Mouse (Mus musculus) midbrain, embryonic 11.5 days (tissue): Measurements from ENCODE around the gene Cks1b. TPM values are rescaled to one million over a fixed set of nuclear protein-coding genes. Genes with fewer than 3 reads are reported as not detected.

Experiments
- ATAC-seq: fragments of 200-750 bp; cut with Nextera tagmentation; 2 replicates; pipeline ENCODE4 v1.8.0; 2017; ENCODE audit warnings: moderate TSS enrichment, moderate library complexity; ENCODE audit not compliant: low FRiP score
- DNase-seq: peaks from one replicate; pipeline ENCODE4 v3.0.0; 2015; ENCODE audit warnings: low spot score; ENCODE audit errors: missing footprints
- H3K27ac ChIP-seq: fragments of 300-500 bp; sonication (generic); 2 replicates; pipeline ENCODE4 v1.5.1; 2014; ENCODE audit warnings: low read depth, low read length
- H3K27me3 ChIP-seq: fragments of 300-500 bp; sonication (generic); 2 replicates; pipeline ENCODE4 v1.6.1; 2014; ENCODE audit warnings: mild to moderate bottlenecking, low read length, moderate library complexity, mixed read lengths; ENCODE audit not compliant: control insufficient read depth, insufficient read depth
- H3K36me3 ChIP-seq: fragments of 300-500 bp; sonication (generic); 2 replicates; pipeline ENCODE4 v1.6.1; 2014; ENCODE audit warnings: mild to moderate bottlenecking, low read length, moderate library complexity, mixed read lengths; ENCODE audit not compliant: control insufficient read depth, insufficient read depth
- H3K4me1 ChIP-seq: fragments of 300-500 bp; sonication (generic); 2 replicates; pipeline ENCODE4 v1.6.1; 2014; ENCODE audit warnings: low read length; ENCODE audit not compliant: control insufficient read depth, insufficient read depth
- H3K4me2 ChIP-seq: fragments of 300-500 bp; sonication (generic); 2 replicates; pipeline ENCODE4 v1.6.1; 2014; ENCODE audit warnings: mild to moderate bottlenecking, moderate library complexity
- H3K4me3 ChIP-seq: fragments of 300-500 bp; sonication (generic); 2 replicates; pipeline ENCODE4 v1.5.1; 2014; ENCODE audit warnings: low read depth, low read length
- H3K9ac ChIP-seq: fragments of 300-500 bp; sonication (generic); 2 replicates; pipeline ENCODE4 v1.6.1; 2014; ENCODE audit warnings: low read length
- H3K9me3 ChIP-seq: fragments of 300-500 bp; sonication (generic); 2 replicates; pipeline ENCODE4 v1.6.1; 2016; ENCODE audit warnings: low read length; ENCODE audit not compliant: control insufficient read depth
- WGBS: fragments of 180-500 bp; shearing (Covaris S2); extraction: QIAGEN DNeasy Blood & Tissue Kit; methylation state at CpG from one replicate; pipeline ENCODE4 v1.1.7; 2014; 5-methylcytosine and 5-hydroxymethylcytosine counted together
- polyA plus RNA-seq: library from polyadenylated mRNA; unstranded; fragments of >200 nt; fragmentation: Nextera tagmentation; extraction: Ambion mirVana; gene quantifications from 2 replicates; pipeline ENCODE4 v1.2.1, GENCODE M21; 2014

The Cks1b gene
- polyA plus RNA-seq, 1 experiment from 2014 or later, result 441 TPM

DNA sequence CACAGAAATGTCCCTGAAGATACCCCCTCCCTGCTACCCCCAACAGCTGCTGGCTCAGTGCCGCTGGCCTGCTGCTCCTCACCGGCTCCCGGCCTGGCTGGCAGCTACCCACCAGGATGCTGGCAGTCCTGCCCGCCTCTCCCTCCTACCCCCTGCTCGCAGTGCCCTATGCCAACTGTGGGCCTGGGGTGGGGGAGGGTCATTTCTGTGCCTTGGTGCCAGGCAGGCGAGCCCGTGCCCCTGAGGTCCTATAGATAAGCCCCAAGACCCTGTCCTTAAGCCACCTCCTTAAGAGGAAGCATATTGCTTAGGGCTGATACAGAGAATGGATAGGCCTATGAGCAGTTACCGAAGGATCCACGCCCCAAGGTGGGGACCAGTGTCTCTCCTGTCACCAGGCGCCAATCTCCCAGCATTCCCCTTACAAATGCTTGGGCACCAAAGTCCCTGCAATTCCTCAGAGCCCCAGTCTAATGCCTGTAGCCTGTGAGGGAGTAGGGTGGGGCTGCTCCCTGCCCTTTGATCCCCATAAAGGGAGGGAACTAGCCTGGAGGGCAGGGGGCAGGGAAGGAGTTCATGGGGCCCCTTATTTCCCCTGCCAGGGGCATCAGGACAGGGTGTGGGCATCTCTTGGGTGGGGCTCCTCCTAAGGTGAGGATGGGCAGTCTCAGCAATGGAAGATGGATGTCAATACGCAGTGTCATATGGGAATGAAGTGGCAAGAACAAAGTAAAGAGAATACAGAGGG, 29.9 kb downstream of the Cks1b start:
- Histone ChIP-seq H3K4me2 (no peak overlapping the region), H3K27me3 (peaks cover 11% of the 10 kb centered on the region), H3K4me3 (no peak overlapping the region), H3K27ac (no peak overlapping the region), H3K36me3 (no peaks in the 10 kb centered on the region), H3K9me3 (no peaks in the 10 kb centered on the region), H3K9ac (no peak overlapping the region), H3K4me1 (peaks cover 33% of the 10 kb centered on the region)
- DNase-seq, result no peak
- WGBS, result 77% methylated on average over 11 of the region's 11 CpGs
- no peak for ATAC-seq

DNA sequence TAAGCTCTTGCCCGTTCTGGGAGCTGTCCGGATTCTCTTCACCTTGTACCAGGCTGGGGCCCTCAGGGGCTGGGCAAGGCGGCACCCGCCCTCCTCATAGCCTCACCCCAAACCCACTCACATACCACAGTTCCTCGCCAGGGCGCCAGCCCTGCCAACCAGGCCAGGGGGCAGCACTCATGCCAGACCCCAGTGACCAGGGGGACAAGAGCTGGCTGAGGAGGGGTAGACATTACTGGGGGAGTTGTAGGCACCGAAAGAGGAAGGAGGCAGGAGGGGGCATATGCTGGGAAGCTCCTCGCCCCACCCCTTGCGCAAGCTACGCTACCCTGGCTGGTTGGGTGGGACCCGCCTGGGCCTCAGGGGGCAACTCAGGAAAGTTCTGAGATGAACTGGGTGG, 30.6 kb downstream of the Cks1b start:
- WGBS, result 71% methylated on average over 11 of the region's 11 CpGs
- ATAC-seq, result no peak
- Histone ChIP-seq H3K9me3 (no peaks in the 10 kb centered on the region), H3K4me1 (peaks cover 27% of the 10 kb centered on the region), H3K4me2 (no peak overlapping the region), H3K27ac (no peak overlapping the region), H3K4me3 (no peak overlapping the region), H3K36me3 (no peaks in the 10 kb centered on the region), H3K9ac (no peak overlapping the region), H3K27me3 (peaks cover 11% of the 10 kb centered on the region)
- no peak for DNase-seq

DNA sequence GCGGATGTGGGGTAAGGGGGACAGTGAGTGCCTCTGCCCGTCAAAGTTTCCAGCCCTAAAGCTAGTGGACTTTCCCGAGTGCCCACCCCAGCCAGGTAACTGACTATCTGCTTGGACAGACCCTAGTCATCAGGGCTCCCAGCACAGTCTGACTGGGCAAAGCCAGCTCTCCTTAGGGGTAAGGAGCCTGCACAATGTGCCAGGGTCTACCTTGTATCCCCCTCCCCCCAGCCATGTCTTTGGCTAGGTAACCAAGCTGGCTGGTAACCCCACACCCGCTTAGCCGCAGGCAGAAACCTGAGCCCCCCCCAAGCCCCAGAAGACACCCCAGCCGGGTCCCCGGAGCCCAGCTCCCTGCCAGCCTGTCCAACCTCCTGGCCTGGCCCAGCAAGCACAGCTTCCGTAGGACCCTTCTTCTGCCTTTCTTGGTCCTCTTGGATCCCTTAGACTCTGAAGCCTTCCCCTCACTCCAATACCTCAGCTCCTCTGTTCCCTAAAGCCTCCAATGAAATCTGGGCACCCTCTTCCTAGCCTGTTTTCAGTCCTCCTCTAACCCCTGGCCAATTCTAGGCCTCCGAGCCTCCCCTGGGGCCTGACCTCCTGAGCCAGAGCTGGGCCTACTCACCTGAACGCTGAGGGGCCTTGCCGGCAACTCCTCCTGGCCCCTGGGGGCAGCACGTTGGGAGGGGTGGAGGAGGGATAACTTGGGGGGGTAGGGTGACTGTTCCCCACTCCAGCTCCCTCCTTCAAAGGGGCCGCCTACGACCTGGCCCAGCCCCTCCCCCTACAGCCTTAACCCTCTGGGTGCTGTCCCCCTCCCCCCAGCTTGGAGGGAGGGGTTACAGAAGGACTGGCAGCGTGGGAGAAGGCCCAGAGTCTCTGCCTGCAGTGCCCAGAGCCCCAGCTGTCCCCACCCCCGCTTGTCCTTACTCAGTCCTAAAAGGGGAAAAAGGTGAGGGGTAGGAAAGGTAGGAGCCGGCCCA, 31.5 kb downstream of the Cks1b start:
- 53% methylated on average over 17 of the region's 17 CpGs for WGBS
- H3K9me3 ChIP-seq, result no peaks in the 10 kb centered on the region
- H3K27me3 ChIP-seq, result peaks cover 6% of the 10 kb centered on the region
- peaks cover 20% of the 10 kb centered on the region for H3K4me1 ChIP-seq
- no peak overlapping the region for H3K9ac ChIP-seq
- DNase-seq (no peak), ATAC-seq (no peak)
- H3K4me2 ChIP-seq, result no peak overlapping the region
- H3K27ac ChIP-seq, result no peak overlapping the region
- H3K4me3 ChIP-seq, result no peak overlapping the region
- no peaks in the 10 kb centered on the region for H3K36me3 ChIP-seq

DNA sequence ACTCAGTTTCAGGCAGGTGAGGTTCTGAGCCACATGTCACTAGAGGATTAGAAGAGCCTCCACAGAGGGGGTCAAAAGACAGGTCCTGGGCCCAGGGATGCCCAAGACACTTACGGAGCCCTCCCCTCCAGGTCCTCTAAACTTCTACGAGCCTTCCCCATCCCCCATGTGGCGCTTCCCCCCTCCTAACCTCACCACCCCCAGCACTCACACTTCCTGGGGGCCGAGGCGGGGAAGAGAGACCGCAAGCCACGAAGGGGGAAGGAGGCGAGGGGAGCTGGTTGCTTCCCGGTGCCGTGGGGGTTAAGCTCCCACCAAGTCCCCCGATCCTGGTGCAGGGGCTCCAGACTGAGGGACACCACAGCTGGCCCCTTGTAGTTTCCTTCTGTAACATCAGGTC, 32.7 kb downstream of the Cks1b start:
- no peaks in the 10 kb centered on the region for H3K36me3 ChIP-seq
- DNase-seq (no peak), ATAC-seq (no peak)
- H3K9ac ChIP-seq, result no peak overlapping the region
- H3K27me3 ChIP-seq, result no peaks in the 10 kb centered on the region; the same call in 1 of the 2 replicates
- H3K9me3 ChIP-seq, result no peaks in the 10 kb centered on the region
- no peak overlapping the region for H3K4me2 ChIP-seq
- no peak overlapping the region for H3K27ac ChIP-seq
- H3K4me3 ChIP-seq, result no peak overlapping the region
- 41% methylated on average over 11 of the region's 11 CpGs for WGBS
- peaks cover 10% of the 10 kb centered on the region for H3K4me1 ChIP-seq

DNA sequence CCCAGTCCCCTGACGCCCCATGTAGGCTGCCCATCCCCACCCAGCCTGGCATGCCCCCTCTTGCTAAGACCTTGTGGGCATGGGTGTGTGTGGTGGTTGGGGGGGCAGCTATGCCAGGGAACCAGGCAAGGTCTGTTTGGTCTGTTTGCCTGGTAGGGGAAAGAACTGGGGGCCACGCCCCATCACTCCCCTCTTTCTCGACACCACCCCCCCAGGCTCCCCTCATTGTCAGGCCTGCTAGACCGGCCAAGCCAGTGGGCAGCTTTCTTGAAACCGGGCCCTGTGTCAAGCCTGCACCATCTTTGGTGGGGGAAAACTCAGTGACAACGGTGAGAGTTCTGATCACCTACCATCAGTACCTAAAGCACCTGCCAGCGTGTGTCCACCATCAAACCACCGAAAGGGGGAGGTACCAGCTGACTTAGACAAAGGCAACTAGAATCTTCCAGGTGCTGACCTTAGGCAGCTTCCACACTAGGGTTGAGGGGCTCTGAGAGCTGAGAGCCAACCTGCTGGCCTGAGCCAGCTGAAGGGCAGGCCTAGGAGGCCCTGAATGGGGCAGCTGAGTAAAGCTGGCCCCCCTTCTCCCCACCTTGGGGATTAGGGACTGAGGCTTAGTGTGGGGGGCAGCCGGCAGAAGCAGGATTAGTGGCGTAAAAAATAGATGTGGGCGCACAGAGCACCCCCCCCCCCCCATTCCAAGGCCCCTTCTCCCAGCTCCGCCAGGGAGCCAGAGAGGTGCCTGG, 33.7 kb downstream of the Cks1b start:
- DNase-seq, result no peak

DNA sequence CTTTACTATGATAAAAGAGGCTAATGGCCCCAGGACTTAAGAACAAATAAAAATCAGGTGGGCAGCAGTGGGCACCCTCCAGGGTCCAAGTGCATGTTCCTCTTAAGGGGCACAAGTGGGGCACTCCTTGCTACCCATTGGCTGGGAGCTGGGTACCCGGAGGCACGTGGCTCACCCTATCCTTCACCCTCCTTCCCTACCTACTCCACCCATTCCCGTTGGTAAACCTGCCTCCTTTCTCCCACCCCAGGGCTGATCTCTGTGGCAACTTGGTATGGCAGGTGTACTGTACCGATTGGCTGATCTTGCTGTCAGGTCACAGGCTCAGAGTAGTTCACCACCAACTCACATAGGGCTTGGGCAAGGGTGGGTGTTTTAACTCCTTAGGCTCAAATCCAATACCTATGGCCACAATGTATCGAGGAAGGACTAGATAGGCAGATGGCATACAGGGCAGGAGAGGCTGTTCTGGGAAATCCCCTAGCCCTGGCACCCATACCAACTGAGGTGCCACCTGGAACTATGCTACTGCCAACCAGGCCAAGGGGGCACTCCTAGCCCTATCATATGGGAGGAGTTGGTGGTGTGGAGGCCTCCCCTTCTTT, 34.4 kb downstream of the Cks1b start:
- no peak overlapping the region for H3K9ac ChIP-seq
- H3K4me1 ChIP-seq, result peaks cover 14% of the 10 kb centered on the region
- H3K4me2 ChIP-seq, result no peak overlapping the region
- no peaks in the 10 kb centered on the region for H3K9me3 ChIP-seq
- ATAC-seq (no peak), DNase-seq (no peak)
- no peak overlapping the region for H3K4me3 ChIP-seq
- H3K27me3 ChIP-seq, result no peaks in the 10 kb centered on the region
- H3K27ac ChIP-seq, result no peak overlapping the region
- no peaks in the 10 kb centered on the region for H3K36me3 ChIP-seq
- WGBS, result 86% methylated on average over 5 of the region's 5 CpGs

More for the DNA sequence above, 33.7 kb downstream of the Cks1b start:
- peak; percentile 47; the same call in 1 of the 2 replicates for ATAC-seq
- WGBS, result 47% methylated on average over 12 of the region's 12 CpGs
- Histone ChIP-seq H3K4me1 (peaks cover 10% of the 10 kb centered on the region), H3K27me3 (no peaks in the 10 kb centered on the region), H3K4me3 (no peak overlapping the region), H3K9ac (no peak overlapping the region), H3K36me3 (no peaks in the 10 kb centered on the region), H3K27ac (no peak overlapping the region), H3K4me2 (no peak overlapping the region), H3K9me3 (no peaks in the 10 kb centered on the region)

DNA sequence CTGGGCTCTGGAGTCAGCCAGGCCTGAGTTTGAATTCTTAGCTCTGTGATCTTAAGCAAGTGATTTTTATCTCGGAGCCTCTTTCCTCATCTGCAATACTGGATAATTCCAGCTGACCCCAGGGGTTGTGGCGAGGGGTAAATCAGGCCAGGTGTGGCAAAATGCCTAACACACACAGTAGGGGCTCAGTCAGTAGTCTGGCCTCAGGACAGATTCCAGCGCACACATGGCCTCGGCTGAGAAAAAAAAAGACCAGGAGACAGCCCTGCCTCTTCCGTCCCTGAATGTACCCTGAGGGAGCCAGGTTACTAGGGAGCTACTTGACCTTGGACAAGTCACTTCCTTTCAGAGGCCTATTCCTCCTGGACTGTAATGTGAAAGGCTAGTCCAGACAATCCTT, 35.2 kb downstream of the Cks1b start:
- H3K4me1 ChIP-seq, result peaks cover 20% of the 10 kb centered on the region
- H3K4me3 ChIP-seq, result no peak overlapping the region
- no peak overlapping the region for H3K9ac ChIP-seq
- DNase-seq (no peak), ATAC-seq (no peak)
- H3K27ac ChIP-seq, result no peak overlapping the region
- 86% methylated on average over 5 of the region's 5 CpGs for WGBS
- no peaks in the 10 kb centered on the region for H3K36me3 ChIP-seq
- H3K9me3 ChIP-seq, result no peaks in the 10 kb centered on the region
- no peaks in the 10 kb centered on the region for H3K27me3 ChIP-seq
- no peak overlapping the region for H3K4me2 ChIP-seq

GRCm38 (mm10) chr3:89382033-89382882, 35.9 kb downstream of the Cks1b start:
- peaks cover 21% of the 10 kb centered on the region for H3K4me1 ChIP-seq
- ATAC-seq (no peak), DNase-seq (no peak)
- H3K9ac ChIP-seq, result no peak overlapping the region
- no peak overlapping the region for H3K4me2 ChIP-seq
- no peaks in the 10 kb centered on the region for H3K36me3 ChIP-seq
- H3K27me3 ChIP-seq, result no peaks in the 10 kb centered on the region
- no peak overlapping the region for H3K27ac ChIP-seq
- no peak overlapping the region for H3K4me3 ChIP-seq
- no peaks in the 10 kb centered on the region for H3K9me3 ChIP-seq
- 90% methylated on average over 9 of the region's 9 CpGs for WGBS
